Mouse (Mus musculus): ENCODE measurements around the gene 4930523C07Rik.

GRCm38 (mm10) chr1:160027939-160028338, 16.2 kb upstream of the 4930523C07Rik start:
- TF ChIP-seq CTCF (IDR thresholded peaks at IDR 0.05; ENCODE audit: extremely low read depth, insufficient read depth, insufficient read length, insufficient replicate concordance) (no peak), POLR2A (IDR thresholded peaks at IDR 0.05; ENCODE audit: low read depth, low read length) (no peak)

All from spleen, adult 2 months (tissue).